Mouse (Mus musculus) kidney, adult 2 months (tissue): ENCODE measurements around the gene Creb1.

ENCODE experiments used
- CTCF ChIP-seq: fragments of 200-500 bp; conservative IDR thresholded peaks from 2 replicates; pipeline ENCODE4 v1.5.1; 2011; ENCODE audit warnings: low read depth, mild to moderate bottlenecking, control low read depth, low read length, moderate library complexity, mixed read lengths; ENCODE audit not compliant: insufficient read depth, insufficient read length
- POLR2A ChIP-seq: fragments of 200-500 bp; IDR thresholded peaks from one replicate; pipeline ENCODE4 v1.6.1; 2011; ENCODE audit warnings: low read depth, low read length, control low read depth

- TF ChIP-seq CTCF: no peak
- no peak for TF ChIP-seq POLR2A
These were observed 7.8 kb upstream of the Creb1 start for GRCm38 (mm10) chr1:64524661-64525060.
